Mouse (Mus musculus) embryo, embryonic 11 days (tissue): ENCODE data around the gene Fancc.
A peak's percentile ranks its signal among the peaks of the same experiment; 100 is the strongest.

ENCODE experiments used
- DNase-seq: peaks from one replicate; pipeline ENCODE4 v3.0.0-alpha.2; 2015

Gene Fancc

DNA sequence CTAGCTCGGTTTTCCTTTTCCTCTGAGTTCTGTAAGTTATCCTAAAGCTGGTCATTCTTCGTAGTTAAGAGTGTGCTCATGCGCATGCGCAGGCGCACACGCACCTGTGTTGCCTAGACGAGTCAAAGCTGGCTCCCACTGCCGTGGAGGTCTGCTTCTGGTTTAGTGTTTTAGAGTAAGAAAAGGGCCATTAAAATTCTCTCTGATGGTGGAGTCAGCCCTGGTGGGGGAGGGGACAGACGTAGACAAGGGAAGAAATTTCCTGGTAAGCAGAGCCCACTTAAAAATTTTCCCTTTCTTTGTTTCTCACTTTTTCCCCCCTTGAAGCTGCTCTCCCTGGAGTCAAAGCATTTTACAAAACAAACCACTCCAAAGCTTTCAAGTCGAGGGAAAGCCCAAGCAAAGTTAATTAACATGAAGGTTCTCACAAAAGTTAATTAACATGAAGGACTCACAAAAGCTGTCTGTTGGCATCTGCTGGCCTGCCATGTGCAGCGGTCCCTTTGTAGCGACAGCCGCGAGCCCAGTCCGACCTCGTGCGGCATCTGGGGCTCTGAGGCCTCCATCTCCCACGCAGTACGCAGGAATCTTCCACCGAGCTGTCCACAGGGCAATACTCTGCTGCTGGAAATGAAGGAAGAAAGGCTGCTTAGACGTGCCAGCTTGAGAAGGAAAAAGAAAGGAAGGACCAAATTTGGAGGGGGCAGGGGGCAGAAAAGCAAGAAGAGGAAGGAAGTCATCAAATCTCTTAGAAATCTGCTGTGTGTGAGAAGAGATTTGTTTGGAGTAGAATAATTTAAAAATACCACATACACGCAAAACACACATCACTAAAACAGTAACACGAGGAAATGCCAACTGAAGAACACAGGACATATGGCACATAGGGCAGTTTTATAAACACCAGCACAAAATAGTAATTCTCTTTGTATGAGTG, at the start of gene Fancc:
TSS of gene Fancc (minus strand) at position 633 of the 937 bp plus-strand sequence.
- peak; percentile 78 for DNase-seq

DNA sequence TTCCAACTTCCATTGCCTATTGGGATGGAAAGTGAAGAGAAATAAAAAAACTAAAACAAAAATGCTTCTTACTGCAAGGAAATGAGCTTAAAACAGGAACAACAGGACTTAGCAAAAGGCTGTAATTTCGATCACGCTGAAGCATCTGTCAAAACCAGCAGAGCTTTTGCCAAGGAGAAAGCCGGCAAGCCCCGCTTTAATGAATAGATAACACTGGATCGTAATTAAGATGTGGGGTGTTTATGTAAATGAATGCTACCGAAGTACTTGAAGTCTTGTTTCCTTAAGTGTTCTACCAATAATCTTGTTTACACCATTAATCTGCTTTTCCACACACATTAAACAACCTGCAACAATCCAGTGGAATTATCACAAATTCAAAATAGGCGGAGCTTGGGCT, 48.2 kb upstream of the Fancc start:
- DNase-seq = no peak

DNA sequence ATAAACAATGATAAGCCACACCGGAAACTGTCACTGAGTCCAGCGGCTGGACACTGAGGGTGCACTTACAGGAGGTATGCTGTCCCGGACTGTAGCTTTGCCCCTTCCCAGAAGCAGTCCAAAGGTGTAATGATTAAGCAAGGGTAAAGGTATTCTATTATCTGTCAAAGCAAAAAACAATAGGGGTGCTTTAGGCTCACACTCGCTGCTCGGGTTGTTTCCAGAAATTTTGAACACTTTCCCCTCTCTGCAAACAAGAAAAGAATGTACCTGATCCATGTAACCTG, 47.8 kb upstream of the Fancc start:
- DNase-seq = no peak

DNA sequence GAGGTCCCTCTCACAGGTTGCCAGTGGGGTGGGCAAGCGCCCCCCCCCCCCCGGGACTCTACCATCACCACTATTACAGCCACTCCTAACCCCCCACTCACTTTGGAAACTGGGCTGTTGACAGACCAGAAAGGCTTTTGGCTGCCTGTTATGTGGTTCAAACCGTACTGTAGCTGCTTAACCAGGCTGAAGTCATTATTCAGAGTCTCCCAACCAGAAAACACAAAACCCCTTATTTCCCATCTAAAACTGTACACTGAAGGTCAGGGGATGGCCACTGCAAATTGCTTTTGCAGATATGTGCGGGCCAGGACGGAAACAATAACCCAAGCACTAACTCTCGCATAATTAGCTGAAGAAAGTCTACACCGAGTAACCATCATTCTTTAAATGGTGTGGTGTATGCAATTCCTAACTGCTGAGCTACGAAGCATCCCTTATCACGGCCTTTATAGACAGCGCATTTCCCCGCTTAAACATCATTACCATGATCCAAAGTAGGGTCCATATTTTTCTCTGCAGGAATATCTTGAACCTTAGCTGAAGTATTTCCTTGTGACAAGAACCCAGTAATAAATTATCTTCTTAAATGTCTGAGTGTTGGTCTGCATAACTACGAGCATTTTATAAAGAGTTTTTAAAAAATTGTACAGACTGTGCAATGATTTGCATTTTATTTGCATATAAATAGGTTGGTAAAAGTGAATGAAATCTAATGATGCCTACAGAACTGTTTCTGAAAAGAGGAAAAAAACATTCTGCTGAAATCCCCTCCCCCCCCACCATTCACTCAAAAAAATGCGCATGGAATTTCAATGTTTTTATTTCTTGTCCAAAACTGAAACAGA, 47.3 kb upstream of the Fancc start:
- no peak for DNase-seq

- DNase-seq = peak; percentile 30
Observed at GRCm38 (mm10) chr13:63543459-63543858, 46.4 kb upstream of the Fancc start.

DNA sequence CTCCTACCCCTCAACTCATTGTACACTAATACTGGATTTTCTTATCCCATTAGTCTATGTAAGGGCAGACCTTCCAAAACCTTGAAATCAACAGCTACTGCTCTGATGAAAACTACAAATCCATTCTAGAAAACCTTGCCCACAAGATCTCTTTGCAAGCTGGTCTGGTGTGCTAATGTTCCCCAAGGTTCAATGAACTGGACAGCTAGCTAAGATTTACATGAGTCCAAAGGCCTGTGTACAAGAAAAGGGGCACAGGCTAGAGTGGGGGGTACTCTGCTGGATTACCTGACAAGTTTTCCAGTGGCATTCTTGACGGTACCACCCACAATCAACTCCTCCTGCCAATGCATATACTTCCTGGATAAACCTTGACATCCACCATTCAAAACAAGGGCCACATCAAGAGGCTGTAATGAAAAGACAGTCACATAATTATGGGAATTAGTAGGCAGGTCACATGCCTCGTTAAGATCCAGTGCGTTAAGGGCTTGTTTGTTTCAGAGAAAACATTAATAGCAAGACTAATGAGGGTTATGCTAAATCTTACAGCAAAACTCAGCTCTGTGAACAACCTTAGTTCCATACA, 45.8 kb upstream of the Fancc start:
- DNase-seq = no peak

DNA sequence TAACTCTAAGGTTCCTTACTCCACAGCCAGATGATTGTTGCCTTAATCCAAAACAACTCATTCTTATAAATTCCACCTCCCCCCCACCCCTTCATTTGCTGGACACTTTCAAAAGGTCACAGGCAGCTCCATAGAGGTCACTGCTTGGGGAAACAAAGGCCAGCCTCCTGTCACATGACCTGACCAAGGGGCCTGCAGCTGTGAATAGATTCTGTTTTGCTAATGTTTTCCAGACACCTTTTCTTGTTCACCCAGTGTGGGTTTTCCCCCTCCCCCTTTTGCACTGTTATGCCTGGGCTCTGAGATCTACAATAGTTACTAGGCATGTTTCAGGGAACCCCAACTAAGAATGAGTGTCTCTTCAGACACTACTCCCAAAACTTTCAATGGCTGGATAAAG, 44.4 kb upstream of the Fancc start:
- peak; percentile 40 for DNase-seq

- DNase-seq = no peak
Observed at GRCm38 (mm10) chr13:63540584-63540983, 43.5 kb upstream of the Fancc start.

- no peak for DNase-seq
Observed at GRCm38 (mm10) chr13:63534981-63535380, 37.9 kb upstream of the Fancc start.

GRCm38 (mm10) chr13:63530857-63531256, 33.8 kb upstream of the Fancc start:
- DNase-seq = no peak

DNA sequence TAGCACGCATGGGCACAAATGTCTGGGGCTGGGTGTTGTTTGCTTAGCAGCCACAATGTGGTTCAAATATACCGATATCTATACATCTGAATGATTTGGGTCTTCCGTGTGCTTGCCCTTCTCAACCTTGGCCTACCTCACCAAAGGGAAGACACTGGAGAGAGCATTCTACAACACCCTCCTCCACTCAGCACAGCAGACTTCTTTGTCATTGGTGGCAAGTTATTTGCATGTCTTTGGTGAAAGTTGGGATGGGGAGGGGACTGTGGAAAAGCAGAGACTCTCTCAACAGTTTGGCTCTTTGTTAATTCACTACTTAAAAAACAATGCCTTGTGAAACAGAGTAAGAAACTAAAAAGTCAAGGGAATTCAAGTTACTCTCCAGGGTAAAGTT, 33.3 kb upstream of the Fancc start:
- no peak for DNase-seq

- DNase-seq = no peak
Observed at GRCm38 (mm10) chr13:63529602-63530370, 32.7 kb upstream of the Fancc start.

GRCm38 (mm10) chr13:63528852-63529251, 31.8 kb upstream of the Fancc start:
- no peak for DNase-seq

DNA sequence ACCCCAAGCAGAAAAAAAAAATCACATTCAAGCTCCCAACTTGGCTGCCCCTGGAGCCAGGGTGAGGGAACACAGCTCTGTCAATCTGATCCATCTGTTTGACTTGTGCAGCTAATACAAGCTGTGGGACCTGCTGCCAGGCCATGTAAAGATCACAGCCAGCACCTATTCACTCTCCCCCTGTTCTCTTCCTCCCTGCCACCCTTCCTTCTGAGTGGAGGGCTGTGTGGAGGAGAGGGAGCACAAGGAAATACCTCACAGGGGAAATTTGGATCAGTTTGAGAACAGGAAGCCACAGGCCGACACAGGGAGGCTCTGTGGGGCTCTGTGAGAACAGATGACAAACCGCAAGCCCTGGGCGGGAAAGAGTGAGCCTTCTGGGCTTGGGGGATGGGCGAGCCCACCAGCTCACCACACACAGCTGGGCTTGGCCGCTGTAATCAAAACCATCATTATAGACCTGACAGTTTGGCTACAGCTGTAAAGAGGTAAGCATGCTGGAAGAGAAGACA, 31.1 kb upstream of the Fancc start:
- peak; percentile 87 for DNase-seq

DNA sequence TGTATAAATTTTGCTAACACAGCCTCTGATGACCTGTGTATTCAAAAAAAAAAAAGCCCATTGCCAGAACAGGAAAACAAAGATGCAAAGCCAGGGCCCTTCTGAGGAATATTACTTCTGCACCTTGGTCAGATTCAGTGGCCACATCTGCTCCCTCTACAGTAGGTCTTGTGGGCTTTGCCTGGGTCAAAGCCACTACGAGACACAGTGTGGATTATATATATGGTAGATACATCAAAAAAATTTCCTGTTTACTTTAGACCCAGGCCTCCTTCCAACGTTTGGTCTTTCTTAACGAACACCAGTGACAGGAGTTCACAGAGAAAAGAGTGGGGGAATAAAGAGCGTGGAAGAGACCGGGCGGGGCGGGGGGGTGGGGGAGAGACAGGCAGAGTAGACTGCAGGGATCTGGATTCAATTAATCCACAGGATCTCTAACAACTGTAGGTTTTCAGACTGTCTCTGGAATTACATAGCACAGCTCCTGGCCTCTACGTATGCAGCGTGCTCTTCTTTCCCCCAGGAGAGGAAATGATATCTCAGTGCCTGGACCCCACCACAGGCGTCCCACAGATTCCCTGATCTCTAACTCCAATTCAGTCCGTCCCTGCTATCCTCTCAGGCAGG, 28.6 kb upstream of the Fancc start:
- DNase-seq = no peak

DNA sequence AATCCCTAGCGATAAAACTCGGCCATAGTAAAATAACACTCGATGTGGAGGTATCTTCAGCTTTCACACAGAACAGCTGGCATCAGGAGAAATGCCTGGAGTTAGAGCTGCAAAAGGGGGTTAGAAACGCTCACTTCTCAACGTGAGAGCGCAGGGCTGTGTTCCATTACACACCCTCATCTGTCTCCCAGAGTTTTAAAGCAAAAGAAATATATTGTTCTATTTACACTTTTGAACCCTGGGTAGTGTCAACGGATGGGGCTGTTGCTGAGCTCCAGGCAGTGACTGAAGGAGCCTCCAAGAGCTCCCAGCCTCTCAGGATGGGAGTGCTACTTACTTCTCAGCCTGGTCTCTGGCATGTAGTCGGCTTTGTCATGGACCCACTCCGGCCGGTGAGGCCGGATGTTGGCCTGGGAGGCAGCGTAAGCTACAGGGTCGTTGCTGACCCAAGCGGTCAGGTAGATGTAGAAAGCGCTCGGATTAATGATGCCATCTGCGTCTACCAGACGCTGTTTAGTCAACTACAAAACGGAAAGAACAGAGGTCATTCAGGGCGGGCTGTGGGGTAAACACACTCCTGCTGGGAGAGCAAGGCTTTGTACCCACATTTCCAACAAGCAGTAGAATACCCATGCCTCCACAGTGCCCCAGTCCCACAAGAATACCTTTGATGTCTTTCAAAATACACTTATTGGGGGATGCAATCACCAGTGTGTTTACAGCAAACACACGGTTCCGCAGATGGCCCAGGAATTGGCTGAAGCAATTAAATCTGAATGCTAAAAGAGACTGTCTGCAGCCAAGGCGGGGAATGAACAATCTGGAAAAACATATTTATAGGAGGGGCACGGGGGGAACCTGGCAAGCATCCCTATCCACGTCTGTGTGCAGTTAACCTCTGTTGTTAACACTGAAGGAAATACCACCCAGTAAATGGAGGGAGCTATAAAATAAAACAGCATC, 27.8 kb upstream of the Fancc start:
- no peak for DNase-seq

GRCm38 (mm10) chr13:63524061-63524460, 27.0 kb upstream of the Fancc start:
- no peak for DNase-seq

DNA sequence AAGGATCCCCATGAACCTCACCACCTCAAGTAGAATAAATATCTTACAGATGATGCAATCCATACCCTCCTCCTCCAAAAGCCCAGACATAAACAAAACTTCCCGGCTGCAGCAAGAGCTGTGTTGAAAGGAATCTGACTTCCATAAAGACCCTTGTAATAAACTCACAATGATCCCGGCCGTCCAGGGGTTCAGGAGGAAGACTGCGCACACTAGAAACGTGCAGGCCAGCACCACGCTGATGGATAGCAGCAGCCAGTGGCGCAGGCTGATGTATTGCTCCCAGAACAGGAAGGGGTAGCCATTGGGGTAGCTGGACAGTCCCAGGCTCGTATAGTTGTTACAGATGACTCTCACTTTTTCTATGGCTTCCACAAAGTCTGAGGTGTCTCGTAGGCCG, 25.8 kb upstream of the Fancc start:
- DNase-seq = no peak

DNA sequence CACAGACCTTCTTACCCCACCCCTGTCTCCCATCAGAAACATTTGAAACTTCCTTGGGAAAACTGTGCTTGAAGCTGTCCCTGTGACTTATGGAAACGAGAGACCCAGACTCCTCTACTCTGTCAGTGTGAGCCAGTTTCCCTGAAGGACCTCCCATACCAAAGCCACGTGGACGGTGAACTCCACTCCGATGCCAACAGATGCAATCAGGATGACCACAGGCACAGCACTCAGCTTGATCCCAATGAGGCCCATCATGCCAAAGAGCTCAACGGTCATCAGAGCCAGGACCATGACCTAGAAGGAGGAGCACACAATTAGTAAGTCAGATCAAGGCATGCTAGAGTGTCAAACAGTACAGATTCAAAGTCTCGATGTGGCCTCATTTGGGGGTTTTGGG, 23.0 kb upstream of the Fancc start:
- no peak for DNase-seq

- DNase-seq = no peak
Observed at GRCm38 (mm10) chr13:63516535-63516934, 19.5 kb upstream of the Fancc start.

- DNase-seq = no peak
Observed at GRCm38 (mm10) chr13:63515542-63515941, 18.5 kb upstream of the Fancc start.
